Mouse (Mus musculus) telencephalon, adult 2 months (tissue): ENCODE data around the gene Senp8.

Source experiments
- DNase-seq: peaks from one replicate; pipeline ENCODE4 v3.0.0-alpha.2; 2011; ENCODE audit warnings: low read depth, low spot score

The Senp8 gene

GRCm38 (mm10) chr9:59716275-59716898 lies 34.1 kb downstream of the Senp8 start:
- DNase-seq, result no peak

- no peak for DNase-seq
These were observed 41.3 kb downstream of the Senp8 start for GRCm38 (mm10) chr9:59709225-59709624.

- no peak for DNase-seq
These were observed 43.4 kb downstream of the Senp8 start for GRCm38 (mm10) chr9:59706850-59707825.

- DNase-seq, result no peak
These were observed 47.4 kb downstream of the Senp8 start for GRCm38 (mm10) chr9:59703099-59703498.

- no peak for DNase-seq
These were observed 49.4 kb downstream of the Senp8 start for GRCm38 (mm10) chr9:59701094-59701493.

- no peak for DNase-seq
These were observed 54.1 kb downstream of the Senp8 start for GRCm38 (mm10) chr9:59696381-59696780.

- no peak for DNase-seq
These were observed 55.1 kb downstream of the Senp8 start for GRCm38 (mm10) chr9:59695451-59695813.

- DNase-seq, result no peak
These were observed 55.7 kb downstream of the Senp8 start for GRCm38 (mm10) chr9:59694571-59695450.

GRCm38 (mm10) chr9:59692145-59692544 lies 58.4 kb downstream of the Senp8 start:
- DNase-seq, result peak; percentile 54

- peak; percentile 79 for DNase-seq
These were observed 58.8 kb downstream of the Senp8 start for GRCm38 (mm10) chr9:59691635-59692094.

- peak; percentile 89 for DNase-seq
These were observed 63.0 kb downstream of the Senp8 start for GRCm38 (mm10) chr9:59687416-59688046.
